Mouse (Mus musculus) granulocyte monocyte progenitor cell, adult 5-6 weeks (primary cell): ENCODE measurements at regions not wholly inside any gene's neighbourhood (a gene's known extent, or its start where the extent isn't known, plus 50 kb on each side); places are given as distances from the start of the nearest gene placed in this dataset.
"Not testable (repeated sequence)": the region's sequence is repeated elsewhere in the genome, so short reads cannot be mapped to it uniquely, and the experiment has no call there.

Source experiments
- ATAC-seq: replicated peaks from 2 replicates; pipeline ENCODE4 v1.8.0; 2016; ENCODE audit warnings: mild to moderate bottlenecking, moderate TSS enrichment, inconsistent platforms; ENCODE audit not compliant: poor library complexity, severe bottlenecking

DNA sequence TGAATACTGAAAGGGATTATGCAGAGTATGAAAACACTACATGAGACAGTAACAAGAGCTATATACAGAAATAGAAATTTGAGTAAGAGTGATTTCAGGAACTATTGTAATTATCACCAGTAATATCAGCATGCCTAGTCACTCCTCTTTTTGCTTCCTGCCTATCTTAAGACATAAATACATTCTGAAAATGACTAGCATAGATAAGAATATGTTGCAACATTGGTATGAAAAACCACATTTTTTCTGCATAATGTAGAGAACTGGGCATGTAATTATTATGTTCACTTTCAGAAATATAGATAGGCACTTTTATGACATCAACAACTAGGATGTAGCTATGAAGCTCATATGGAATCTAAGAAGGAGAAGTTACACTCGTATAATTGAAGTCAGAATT, 980.5 kb downstream of the Basp1 start:
- ATAC-seq, result no peak

GRCm38 (mm10) chr15:24429154-24429553, 984.4 kb downstream of the Basp1 start:
- ATAC-seq, result no peak

DNA sequence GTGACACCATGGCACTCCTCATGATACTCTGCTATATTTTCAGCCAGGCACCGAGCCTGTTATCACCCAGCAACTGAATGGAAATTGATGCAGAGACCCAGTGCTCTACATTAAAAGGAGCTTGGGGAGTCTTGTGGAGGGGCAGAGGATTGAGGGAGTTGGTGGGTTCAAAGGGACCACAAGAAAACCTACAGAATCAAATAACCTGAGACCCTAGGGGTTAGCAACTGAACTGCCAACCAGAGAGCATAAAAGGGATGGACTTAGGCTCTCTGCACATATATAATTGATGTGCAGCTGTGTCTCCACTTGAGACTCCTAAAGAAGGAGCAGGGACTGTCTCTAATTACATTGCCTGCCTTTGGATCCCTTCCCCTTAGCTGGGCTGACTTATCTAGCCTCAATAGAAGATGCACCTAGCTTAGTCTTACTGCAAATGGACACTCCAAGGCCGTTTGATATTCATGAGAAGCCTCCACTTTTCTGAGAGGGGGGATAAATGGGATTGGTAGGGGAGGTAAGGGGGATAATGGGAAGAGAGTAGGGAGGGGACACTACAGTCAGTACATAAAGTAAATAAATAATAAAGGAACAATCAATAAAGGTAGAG, 991.1 kb downstream of the Basp1 start:
- ATAC-seq, result no peak

DNA sequence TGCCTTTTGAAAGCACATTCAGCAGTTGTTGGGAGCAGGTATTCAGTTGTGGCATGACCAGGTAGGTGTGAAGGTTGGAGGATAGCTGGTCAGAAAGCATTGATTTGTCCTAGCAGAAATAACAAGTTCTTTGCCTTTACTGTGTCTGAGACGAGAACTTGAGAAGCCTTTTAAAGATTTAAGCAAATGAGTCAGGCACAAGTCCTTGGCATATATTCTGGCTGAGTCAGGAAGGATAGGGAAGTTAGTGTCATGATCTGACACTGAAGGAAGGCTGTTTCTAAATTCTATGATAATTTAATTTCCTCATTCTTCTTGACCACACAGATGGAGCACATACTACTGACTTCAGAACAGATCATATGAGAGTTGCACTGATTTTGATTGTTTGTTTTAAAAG, 993.8 kb downstream of the Basp1 start:
- no peak for ATAC-seq

DNA sequence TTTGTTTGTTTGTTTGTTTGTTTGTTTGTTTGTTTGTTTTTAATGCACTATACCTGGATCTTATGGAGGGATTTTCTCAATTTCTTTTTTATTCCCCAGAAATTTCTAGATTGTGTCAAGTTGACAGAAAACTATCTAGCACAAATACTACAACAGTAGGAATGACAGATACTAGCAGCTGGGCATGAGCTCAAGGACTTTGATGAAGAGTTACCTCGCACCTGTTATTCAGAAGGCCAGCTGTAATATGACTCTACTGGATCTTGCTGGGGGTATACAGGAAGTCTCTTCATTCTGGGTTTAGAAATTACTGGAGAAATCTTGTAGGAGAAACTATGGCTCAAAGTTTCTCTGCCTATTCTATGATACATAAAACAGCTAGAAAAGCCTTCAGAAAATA, 994.4 kb downstream of the Basp1 start:
- no peak for ATAC-seq

GRCm38 (mm10) chr15:24407691-24408090, 1005.9 kb downstream of the Basp1 start:
- ATAC-seq, result no peak

- ATAC-seq, result no peak
Observed at GRCm38 (mm10) chr15:24405305-24405704, 1008.3 kb downstream of the Basp1 start.

DNA sequence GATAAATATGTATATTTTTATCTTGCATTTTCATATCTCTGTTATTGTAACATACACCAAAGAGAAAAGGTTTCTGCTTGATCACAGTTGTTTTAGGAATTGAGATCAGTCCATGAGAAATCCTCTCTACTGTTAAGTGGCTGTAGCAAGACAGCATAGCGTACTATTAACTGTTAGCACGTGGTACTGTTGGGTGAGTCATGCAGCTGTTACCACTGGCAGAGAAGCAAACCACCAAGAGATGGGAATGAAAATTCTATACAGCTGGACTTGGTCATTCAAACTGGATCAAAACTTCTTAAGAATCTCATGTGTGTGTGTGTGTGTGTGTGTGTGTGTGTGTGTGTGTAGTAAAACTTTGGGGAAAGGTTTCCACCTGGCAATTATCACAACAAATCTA, 1013.5 kb downstream of the Basp1 start:
- ATAC-seq, result no peak

GRCm38 (mm10) chr15:24358398-24358797, 1055.2 kb downstream of the Basp1 start:
- ATAC-seq, result no peak

GRCm38 (mm10) chr15:24348975-24349560, 1064.5 kb downstream of the Basp1 start:
- ATAC-seq, result no peak

DNA sequence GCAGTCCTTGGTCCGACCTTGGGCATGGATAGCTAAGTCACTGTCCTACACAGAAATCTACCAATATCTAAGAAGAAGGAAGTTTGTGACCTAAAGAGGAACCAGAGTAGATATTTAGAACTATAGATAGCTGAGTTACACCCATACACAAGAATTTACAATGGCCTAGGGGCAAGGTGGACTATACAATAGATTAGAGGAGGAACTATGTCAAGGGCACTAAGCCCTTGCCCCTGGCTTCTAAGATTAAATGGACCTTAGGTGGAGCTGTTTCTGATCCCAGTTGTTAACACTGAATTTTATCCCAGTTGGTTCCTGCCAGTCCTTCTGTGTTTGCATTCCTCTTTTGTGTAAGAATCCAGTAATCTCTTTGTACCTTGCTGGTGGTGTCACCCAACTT, 1077.7 kb downstream of the Basp1 start:
- ATAC-seq, result not testable (repeated sequence)

DNA sequence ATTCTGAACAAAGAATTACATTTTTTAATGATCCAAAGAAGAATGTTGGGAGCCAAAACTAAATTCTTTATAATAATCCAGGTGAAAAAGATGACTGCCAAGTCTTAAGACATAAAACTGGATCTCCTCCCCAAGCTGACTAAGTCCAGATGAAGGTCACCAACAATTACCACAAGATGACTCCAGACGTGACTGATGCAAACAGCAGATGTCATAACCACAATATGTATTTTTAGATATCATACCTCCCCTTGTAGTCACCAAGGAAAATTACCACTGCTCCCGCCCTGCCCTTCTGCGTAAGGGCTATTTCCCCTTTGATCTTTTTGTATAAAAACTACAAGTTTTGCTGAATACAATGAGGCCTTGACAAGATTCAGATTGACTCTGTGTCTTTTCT, 1110.4 kb downstream of the Basp1 start:
- not testable (repeated sequence) for ATAC-seq

DNA sequence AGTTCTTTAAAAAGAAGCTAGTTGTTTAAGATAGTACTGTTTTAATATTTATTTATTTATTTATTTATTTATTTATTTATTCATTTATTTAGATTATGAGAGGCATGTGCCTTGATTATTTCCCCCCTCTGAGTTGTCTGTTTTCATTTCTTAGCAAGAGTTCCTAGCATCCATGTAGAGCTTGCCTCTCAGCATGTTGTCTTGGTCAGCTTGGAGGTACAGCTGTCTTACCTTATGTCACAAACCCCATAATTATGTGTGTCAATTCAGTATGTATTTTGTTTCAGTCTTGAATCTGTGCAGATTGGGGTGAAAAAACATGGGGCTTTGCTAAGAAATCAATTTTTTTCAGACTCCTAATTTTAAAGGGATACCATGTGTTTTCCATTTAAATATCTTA, 1116.3 kb downstream of the Basp1 start:
- ATAC-seq, result no peak

DNA sequence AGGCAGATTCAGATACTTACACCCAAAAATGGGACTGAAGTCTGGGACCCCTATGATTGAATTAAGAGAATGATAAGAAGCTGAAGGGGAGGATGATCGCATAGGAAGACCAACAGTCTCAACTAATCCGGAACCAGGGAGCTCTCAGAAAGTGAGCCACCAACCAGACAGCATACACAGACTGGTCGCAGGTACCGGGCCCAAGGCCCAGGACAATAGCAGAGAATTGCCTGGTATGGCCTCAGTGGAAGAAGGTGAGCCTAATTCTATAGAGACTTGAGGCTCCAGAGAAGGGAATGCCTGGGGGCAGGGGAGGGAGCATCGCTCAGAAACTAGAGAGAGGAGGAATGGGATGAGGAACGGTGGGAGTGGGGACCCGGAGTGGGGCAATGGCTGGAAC, 1116.8 kb downstream of the Basp1 start:
- no peak for ATAC-seq

GRCm38 (mm10) chr15:24275100-24275499, 1138.5 kb downstream of the Basp1 start:
- ATAC-seq, result no peak

DNA sequence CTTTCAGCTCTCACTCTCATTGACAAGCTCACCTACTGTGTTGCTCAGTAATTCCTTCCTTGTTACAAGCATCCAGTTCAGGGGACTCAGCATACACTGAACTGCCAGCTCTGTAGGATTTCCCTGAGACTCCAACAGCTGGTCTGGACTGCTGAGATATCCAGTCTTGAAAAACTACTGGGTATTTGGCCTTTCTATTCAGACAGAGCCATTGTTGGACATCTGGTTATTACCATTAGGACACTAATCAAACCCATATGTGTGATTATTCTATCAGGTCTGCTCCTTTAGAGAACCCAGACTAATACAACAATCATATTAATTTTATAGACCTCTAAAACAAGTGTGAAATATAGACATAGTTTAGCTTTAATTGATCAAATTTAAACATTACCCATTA, 1146.2 kb downstream of the Basp1 start:
- ATAC-seq, result no peak
